Mouse (Mus musculus): ENCODE results near the gene Tgfbr3l. TPM values are rescaled to one million over a fixed set of nuclear protein-coding genes. Genes with fewer than 3 reads are reported as not detected.

The Tgfbr3l gene
- polyA plus RNA-seq, 1 experiment from 2014 or later, result 6.5 TPM

- Histone ChIP-seq H3K4me3 (replicated peaks) (peak overlapping the region; percentile 71), H3K27ac (no peak overlapping the region), H3K9ac (peak overlapping the region; percentile 71; the same call in 1 of the 2 replicates), H3K4me1 (peaks cover 46% of the 10 kb centered on the region), H3K4me2 (peak overlapping the region; percentile 81), H3K36me3 (peaks cover 53% of the 10 kb centered on the region), H3K27me3 (no peaks in the 10 kb centered on the region), H3K9me3 (replicated peaks) (no peaks in the 10 kb centered on the region)
- ATAC-seq (replicated peaks; ENCODE audit: low FRiP score), result no peak
- WGBS, result 71% methylated on average over 4 of the region's 4 CpGs
Measured at GRCm38 (mm10) chr8:4257350-4257749, 9.3 kb downstream of the Tgfbr3l start.

DNA sequence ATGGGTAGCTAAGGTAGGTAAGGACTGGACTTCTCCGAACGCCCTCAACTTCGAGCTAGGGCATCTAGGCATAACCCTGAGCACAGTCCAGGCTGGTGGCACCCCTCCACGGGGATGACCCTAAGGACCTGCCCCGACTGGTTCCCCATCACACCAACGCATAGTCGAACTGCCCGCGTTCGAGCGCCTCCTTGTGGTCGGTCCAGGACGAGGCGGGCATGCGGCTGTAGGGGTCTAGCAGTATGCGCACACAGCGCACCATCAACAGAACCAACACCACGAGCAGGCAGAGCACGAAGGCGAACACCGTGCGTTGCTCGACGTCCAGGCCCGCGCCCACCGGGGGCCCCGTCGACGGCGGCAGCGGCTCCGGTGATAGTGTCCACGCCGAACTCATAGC, 10.2 kb downstream of the Tgfbr3l start:
- peak overlapping the region; percentile 84 for H3K27ac ChIP-seq
- WGBS, result 3% methylated on average over 35 of the region's 35 CpGs
- H3K27me3 ChIP-seq, result no peaks in the 10 kb centered on the region
- H3K36me3 ChIP-seq, result peaks cover 62% of the 10 kb centered on the region
- H3K4me3 ChIP-seq (replicated peaks), result peak overlapping the region; percentile 71
- ATAC-seq (replicated peaks; ENCODE audit: low FRiP score), result peak; percentile 59
- H3K9me3 ChIP-seq (replicated peaks), result no peaks in the 10 kb centered on the region
- peak overlapping the region; percentile 81 for H3K4me2 ChIP-seq
- H3K9ac ChIP-seq, result peak overlapping the region; percentile 71
- peaks cover 43% of the 10 kb centered on the region for H3K4me1 ChIP-seq

- Histone ChIP-seq H3K27me3 (no peaks in the 10 kb centered on the region), H3K9me3 (replicated peaks) (no peaks in the 10 kb centered on the region), H3K4me1 (peaks cover 40% of the 10 kb centered on the region), H3K27ac (peak overlapping the region; percentile 84), H3K4me2 (peak overlapping the region; percentile 81), H3K4me3 (replicated peaks) (peak overlapping the region; percentile 71), H3K9ac (peak overlapping the region; percentile 71), H3K36me3 (peaks cover 67% of the 10 kb centered on the region)
- peak; percentile 74 for ATAC-seq (replicated peaks; ENCODE audit: low FRiP score)
- WGBS, result 0% methylated on average over 31 of the region's 32 CpGs
Measured at GRCm38 (mm10) chr8:4258678-4259077, 10.7 kb downstream of the Tgfbr3l start.

GRCm38 (mm10) chr8:4259125-4259804, 11.3 kb downstream of the Tgfbr3l start, which contains the start of gene Ctxn1:
TSS of gene Ctxn1 (minus strand) at chr8:4259274.
- peak within 1 kb of the TSS; percentile 71 for H3K4me3 ChIP-seq (replicated peaks)
- no peaks in the 10 kb centered on the region for H3K9me3 ChIP-seq (replicated peaks)
- peak within 1 kb of the TSS; percentile 81 for H3K4me2 ChIP-seq
- WGBS, result 5% methylated on average over 32 of the region's 33 CpGs
- peak; percentile 93 for ATAC-seq (replicated peaks; ENCODE audit: low FRiP score)
- peak within 1 kb of the TSS; percentile 71 for H3K9ac ChIP-seq
- H3K4me1 ChIP-seq, result peaks cover 35% of the 10 kb centered on the region
- peak within 1 kb of the TSS; percentile 84 for H3K27ac ChIP-seq
- H3K27me3 ChIP-seq, result no peaks in the 10 kb centered on the region
- peaks cover 71% of the 10 kb centered on the region for H3K36me3 ChIP-seq

- no peaks in the 10 kb centered on the region for H3K27me3 ChIP-seq
- peak overlapping the region; percentile 84 for H3K27ac ChIP-seq
- ATAC-seq (replicated peaks; ENCODE audit: low FRiP score), result no peak
- H3K4me1 ChIP-seq, result peaks cover 31% of the 10 kb centered on the region
- H3K4me2 ChIP-seq, result 0 out of 2 replicates have a peak overlapping the region, but pooled peaks have one; percentile 81
- 80% methylated on average over 4 of the region's 4 CpGs for WGBS
- H3K36me3 ChIP-seq, result peaks cover 71% of the 10 kb centered on the region
- H3K9me3 ChIP-seq (replicated peaks), result no peaks in the 10 kb centered on the region
- H3K4me3 ChIP-seq (replicated peaks), result peak overlapping the region; percentile 71; the same call in 1 of the 2 replicates
- H3K9ac ChIP-seq, result no peak overlapping the region
Measured at GRCm38 (mm10) chr8:4259805-4260170, 11.8 kb downstream of the Tgfbr3l start.

DNA sequence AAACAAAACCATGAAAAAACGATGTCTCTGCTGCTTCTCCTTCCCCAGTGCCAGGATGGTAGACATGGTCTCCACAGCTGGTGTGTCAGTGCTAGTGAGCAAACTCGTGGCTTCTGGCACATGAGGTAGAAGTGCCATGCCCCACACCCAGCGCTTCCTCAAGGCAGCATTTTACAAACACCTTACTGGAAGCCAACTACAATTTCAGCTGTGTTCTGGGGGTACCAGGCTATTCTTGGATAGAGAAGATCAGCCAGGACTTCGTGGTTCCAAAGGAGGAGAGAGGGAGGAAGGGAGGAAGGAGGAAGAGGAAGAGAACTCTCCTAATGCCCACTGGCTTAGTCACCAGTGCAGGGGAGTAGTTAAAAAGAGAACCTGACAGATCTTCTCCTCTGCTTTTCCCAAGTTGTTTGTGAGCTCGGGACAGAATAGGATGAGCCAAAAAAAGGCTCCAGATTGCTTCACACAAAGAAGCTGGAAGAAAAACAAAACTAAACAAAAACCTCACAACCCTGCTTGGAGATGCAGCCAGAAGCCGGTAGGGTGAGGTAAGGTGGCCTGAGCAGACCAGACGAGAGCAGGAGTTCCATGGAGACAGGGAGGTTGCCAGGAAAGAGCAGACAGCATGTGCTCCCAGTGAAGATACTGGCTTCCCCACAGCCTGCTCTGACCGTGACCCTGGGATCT, 15.2 kb downstream of the Tgfbr3l start:
- Histone ChIP-seq H3K27me3 (no peaks in the 10 kb centered on the region), H3K4me1 (peaks cover 10% of the 10 kb centered on the region), H3K4me3 (replicated peaks) (no peak overlapping the region), H3K9ac (no peak overlapping the region), H3K4me2 (no peak overlapping the region), H3K36me3 (peaks cover 87% of the 10 kb centered on the region), H3K9me3 (replicated peaks) (no peaks in the 10 kb centered on the region), H3K27ac (no peak overlapping the region)
- ATAC-seq (replicated peaks; ENCODE audit: low FRiP score), result no peak
- WGBS, result 89% methylated on average over 8 of the region's 8 CpGs

DNA sequence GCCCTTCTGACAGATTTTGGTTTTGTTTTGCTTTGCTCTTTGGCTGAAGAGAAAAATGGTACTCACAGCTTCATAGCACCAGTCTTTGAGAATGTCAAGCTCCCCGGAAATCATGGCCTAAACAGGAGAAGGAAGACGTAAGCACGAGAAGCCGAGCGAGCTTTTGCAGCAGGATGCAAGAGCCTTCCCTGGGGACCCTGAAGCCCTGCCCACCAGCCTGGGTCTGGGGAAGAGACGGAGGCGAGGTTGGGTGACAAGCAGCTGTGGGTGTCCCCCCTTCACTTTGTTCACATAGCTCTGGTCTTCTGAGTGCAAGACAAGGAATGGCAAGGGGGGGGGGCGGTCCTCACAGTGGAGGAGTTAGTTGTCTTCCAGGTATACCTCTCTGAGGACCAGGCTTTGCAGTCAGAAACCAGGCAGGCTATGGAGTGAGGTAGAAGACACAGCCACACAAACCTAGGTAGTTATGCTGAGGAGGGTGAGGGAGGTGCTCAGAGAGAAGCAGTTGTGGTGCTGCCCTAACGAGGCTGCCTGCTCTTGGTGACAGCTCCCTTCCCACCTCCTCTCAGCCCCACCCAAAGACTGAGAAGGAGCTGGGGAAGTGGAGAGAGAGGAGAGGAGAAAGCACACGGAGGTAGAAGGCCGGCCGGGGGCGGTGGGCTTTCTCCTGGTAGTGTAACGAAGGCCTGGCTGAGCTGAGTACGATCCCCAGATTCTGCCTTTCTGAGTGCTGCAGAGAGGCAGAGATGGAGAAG, 17.3 kb downstream of the Tgfbr3l start:
- WGBS, result 89% methylated on average over 15 of the region's 15 CpGs
- ATAC-seq (replicated peaks; ENCODE audit: low FRiP score), result no peak

DNA sequence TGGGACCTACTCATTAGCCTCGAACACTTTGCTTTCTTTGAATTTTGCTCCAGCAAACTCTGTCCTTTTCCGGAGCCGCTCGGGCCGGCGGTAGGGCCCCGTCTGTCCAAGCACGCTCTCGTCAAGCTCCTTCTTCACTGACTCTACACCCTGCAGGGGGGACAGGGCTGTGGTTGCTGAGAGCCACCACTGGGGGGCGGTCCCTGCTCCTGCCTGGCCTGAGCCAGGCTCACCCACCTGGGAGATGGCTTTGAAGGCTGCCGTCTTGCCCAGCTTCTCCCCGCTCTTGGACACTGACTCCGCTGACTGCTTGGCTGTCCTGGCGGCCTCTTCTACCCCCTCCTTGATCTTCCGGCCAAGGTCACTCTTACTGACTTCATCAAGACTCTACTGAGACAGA, 19.6 kb downstream of the Tgfbr3l start:
- Histone ChIP-seq H3K36me3 (peaks cover 100% of the 10 kb centered on the region), H3K4me3 (replicated peaks) (no peak overlapping the region), H3K27ac (no peak overlapping the region), H3K4me1 (no peaks in the 10 kb centered on the region), H3K9me3 (replicated peaks) (no peaks in the 10 kb centered on the region), H3K4me2 (no peak overlapping the region), H3K27me3 (no peaks in the 10 kb centered on the region), H3K9ac (no peak overlapping the region)
- WGBS, result 83% methylated on average over 15 of the region's 15 CpGs
- ATAC-seq (replicated peaks; ENCODE audit: low FRiP score), result peak; percentile 65; the same call in 1 of the 2 replicates

More for the DNA sequence above, 17.3 kb downstream of the Tgfbr3l start:
- H3K36me3 ChIP-seq, result peaks cover 100% of the 10 kb centered on the region
- no peak overlapping the region for H3K4me3 ChIP-seq (replicated peaks)
- H3K27ac ChIP-seq, result no peak overlapping the region
- no peak overlapping the region for H3K4me2 ChIP-seq
- H3K9ac ChIP-seq, result no peak overlapping the region
- H3K27me3 ChIP-seq, result no peaks in the 10 kb centered on the region
- H3K9me3 ChIP-seq (replicated peaks), result no peaks in the 10 kb centered on the region
- H3K4me1 ChIP-seq, result no peaks in the 10 kb centered on the region

DNA sequence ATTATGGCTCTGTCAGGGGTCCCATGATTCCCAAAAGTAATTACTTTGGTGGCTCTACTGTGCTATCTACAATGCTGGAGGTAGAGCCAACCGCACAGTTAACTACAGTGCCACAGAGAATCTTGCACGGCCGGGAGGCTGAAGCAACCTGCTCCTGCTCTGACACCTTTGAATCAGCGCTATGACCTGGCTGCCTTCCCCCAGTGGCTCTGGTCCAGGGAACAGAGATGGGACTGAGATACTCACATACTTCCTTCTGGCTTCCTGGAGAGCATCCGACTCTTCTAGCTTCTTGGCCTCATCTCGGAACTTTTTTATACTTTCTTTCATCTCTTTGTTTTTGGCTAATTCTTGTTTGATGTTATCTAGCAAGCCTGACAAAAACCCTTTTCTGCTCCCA, 21.6 kb downstream of the Tgfbr3l start:
- no peak overlapping the region for H3K9ac ChIP-seq
- H3K27ac ChIP-seq, result no peak overlapping the region
- WGBS, result 91% methylated on average over 6 of the region's 6 CpGs
- H3K4me2 ChIP-seq, result no peak overlapping the region
- no peak overlapping the region for H3K4me3 ChIP-seq (replicated peaks)
- H3K36me3 ChIP-seq, result peaks cover 94% of the 10 kb centered on the region
- H3K4me1 ChIP-seq, result peaks cover 3% of the 10 kb centered on the region
- H3K9me3 ChIP-seq (replicated peaks), result no peaks in the 10 kb centered on the region
- H3K27me3 ChIP-seq, result no peaks in the 10 kb centered on the region
- ATAC-seq (replicated peaks; ENCODE audit: low FRiP score), result no peak

- Histone ChIP-seq H3K27ac (peak within 1 kb of the TSS; percentile 52), H3K36me3 (peaks cover 35% of the 10 kb centered on the region), H3K9ac (peak within 1 kb of the TSS; percentile 79), H3K27me3 (no peaks in the 10 kb centered on the region), H3K9me3 (replicated peaks) (no peaks in the 10 kb centered on the region), H3K4me3 (replicated peaks) (peak within 1 kb of the TSS; percentile 77), H3K4me2 (peak within 1 kb of the TSS; percentile 64), H3K4me1 (peaks cover 14% of the 10 kb centered on the region)
- ATAC-seq (replicated peaks; ENCODE audit: low FRiP score), result peak; percentile 97
- WGBS, result under 1% methylated on average over 39 of the region's 39 CpGs
Measured at GRCm38 (mm10) chr8:4275275-4276110, 27.5 kb downstream of the Tgfbr3l start, which contains the start of gene Timm44. TSS of gene Timm44 (minus strand) at chr8:4275913.

DNA sequence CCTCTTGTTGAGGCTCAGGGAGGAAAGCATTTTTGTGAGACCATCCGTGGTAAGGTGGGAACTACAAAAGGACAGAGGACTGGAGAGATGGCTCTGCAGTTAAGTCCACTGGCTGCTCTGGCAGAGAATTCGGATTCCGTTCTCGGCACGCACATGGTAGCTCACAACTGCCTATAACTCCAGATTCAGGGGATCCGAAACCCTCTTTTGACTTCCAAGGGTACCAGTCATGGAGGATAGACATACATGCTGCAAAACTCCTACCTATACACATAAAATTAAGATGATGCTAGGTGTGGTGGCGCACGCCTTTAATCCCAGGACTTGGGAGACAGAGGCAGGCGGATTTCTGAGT, 28.1 kb downstream of the Tgfbr3l start:
- WGBS, result 27% methylated on average over 9 of the region's 9 CpGs
- Histone ChIP-seq H3K36me3 (peaks cover 29% of the 10 kb centered on the region), H3K9ac (peak overlapping the region; percentile 79)

More for the DNA sequence above, 28.1 kb downstream of the Tgfbr3l start:
- Histone ChIP-seq H3K4me2 (peak overlapping the region; percentile 64), H3K9me3 (replicated peaks) (no peaks in the 10 kb centered on the region), H3K4me3 (replicated peaks) (peak overlapping the region; percentile 77), H3K4me1 (peaks cover 18% of the 10 kb centered on the region), H3K27me3 (no peaks in the 10 kb centered on the region), H3K27ac (peak overlapping the region; percentile 52)
- ATAC-seq (replicated peaks; ENCODE audit: low FRiP score), result no peak; the same call in 1 of the 2 replicates

Measured in kidney, embryonic 15.5 days (tissue).